Mouse (Mus musculus): Measurements from ENCODE around the gene Gm3029. TPM values are rescaled to one million over a fixed set of nuclear protein-coding genes. Genes with fewer than 3 reads are reported as not detected.
"Not testable (repeated sequence)": the region's sequence is repeated elsewhere in the genome, so short reads cannot be mapped to it uniquely, and the experiment has no call there.

The Gm3029 gene
- total RNA-seq (2021): not detected
- long read RNA-seq, experiment 1: 0 reads
- long read RNA-seq, experiment 2: 0 reads

DNA sequence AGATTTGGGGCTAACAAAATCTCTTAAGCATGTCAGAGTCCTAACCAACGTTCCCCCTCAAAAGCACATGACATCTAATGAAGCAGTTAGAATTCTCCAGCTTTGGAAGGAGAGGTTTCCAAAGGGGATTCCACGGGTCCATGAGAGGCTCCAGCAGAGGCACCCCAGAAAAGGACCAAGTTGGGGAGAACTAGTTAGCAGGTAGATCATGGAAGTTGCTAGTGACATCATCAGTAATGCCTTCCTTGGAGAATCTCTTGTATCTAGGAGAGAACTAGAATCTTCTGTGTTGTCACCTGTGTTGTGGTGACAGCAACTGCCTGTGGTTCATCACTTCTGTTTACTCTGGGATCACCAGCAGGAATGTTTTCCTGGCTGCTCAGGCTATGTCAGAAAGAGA, at the start of gene Gm3029:
Gm3029 (plus strand) TSS at position 301 of the 400 bp plus-strand sequence.
- DNase-seq: not testable (repeated sequence)

DNA sequence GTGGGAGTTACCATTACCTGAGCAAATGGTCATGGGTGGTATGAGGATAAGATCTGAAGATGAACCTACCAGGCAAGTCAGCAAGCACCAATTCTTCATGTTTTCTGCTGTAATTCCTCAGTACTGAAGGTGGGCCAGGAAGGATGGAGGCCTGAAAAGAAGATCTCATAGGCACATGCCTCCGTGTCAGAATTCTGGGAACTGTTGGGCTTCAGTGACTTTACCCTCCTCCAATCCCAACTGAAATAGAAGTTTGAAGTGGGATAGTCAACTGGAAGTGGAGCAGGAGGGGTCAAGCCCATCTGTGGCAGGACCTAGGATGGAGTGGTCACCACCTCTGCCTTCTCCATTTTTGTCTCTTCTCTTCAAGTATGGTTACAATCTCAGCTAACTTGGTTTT, 47.7 kb upstream of the Gm3029 start, which contains the start of gene Gm2916:
Gm2916 (plus strand) TSS at position 301 of the 400 bp plus-strand sequence.
- DNase-seq: not testable (repeated sequence)

DNA sequence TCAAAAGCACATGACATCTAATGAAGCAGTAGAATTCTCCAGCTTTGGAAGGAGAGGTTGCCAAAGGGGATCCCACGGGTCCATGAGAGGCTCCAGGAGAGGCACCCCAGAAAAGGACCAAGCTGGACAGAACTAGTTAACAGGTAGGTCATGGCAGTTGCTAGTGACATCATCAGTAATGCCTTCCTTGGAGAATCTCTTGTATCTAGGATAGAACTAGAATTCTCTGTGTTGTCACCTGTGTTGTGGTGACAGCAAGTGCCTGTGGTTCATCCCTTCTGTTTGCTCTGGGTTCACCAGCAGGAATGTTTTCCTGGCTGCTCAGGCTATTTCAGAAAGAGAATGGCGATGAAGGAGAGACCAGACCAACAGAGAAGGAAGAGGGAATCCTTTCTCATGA, 31.7 kb downstream of the Gm3029 start, which contains the start of gene Gm3095:
Gm3095 (plus strand) TSS at position 301 of the 400 bp plus-strand sequence.
- not testable (repeated sequence) for DNase-seq

Other genes starting within 250 kb of the Gm3029 start
- gene Gm3043, start 243.0 kb upstream of the Gm3029 start, total RNA-seq (2021): not detected
- gene Gm3002, start 121.7 kb upstream of the Gm3029 start, total RNA-seq (2021): not detected
- under 1 TPM in 1 of 2 experiments, not detected in 1; 0.17 TPM for gene Gm3033, start 85.5 kb upstream of the Gm3029 start, total RNA-seq (2021)
- not detected for gene Gm2916, start 47.6 kb upstream of the Gm3029 start, total RNA-seq (2021)
- gene Gm3095, start 31.8 kb downstream of the Gm3029 start, total RNA-seq (2021): not detected
- gene Gm3099, start 66.6 kb downstream of the Gm3029 start, total RNA-seq (2021): not detected
- gene Gm5796, start 92.2 kb downstream of the Gm3029 start, total RNA-seq (2021): under 1 TPM; 0.28 to 0.30 TPM
- not detected for gene Gm3115, start 152.4 kb downstream of the Gm3029 start, total RNA-seq (2021)
- under 1 TPM in 1 of 2 experiments, not detected in 1; 0.62 TPM for gene Gm8108, start 178.8 kb downstream of the Gm3029 start, total RNA-seq (2021)
- not detected for gene Gm3127, start 233.3 kb downstream of the Gm3029 start, total RNA-seq (2021)